Mouse (Mus musculus) heart, postnatal 10 days (tissue): ENCODE data around the gene Dhfr. TPM values are rescaled to one million over a fixed set of nuclear protein-coding genes. Genes with fewer than 3 reads are reported as not detected.

Source experiments
- DNase-seq, 2 experiments: peaks; one replicate each; pipeline ENCODE4 v3.0.0; 2021
- intact Hi-C: fragments of 180-260 bp; cut with DNase I; formaldehyde crosslinking; loops from one replicate; pipeline ENCODE4 v1.15.1; 2025
- total RNA-seq, 2 experiments: library from RNA; stranded (reverse); gene quantifications; 2 replicates each; pipeline ENCODE4 v1.2.3; 2021

The Dhfr gene
- 1 to 10 TPM; 2.9 to 3.4 TPM for total RNA-seq

DNA sequence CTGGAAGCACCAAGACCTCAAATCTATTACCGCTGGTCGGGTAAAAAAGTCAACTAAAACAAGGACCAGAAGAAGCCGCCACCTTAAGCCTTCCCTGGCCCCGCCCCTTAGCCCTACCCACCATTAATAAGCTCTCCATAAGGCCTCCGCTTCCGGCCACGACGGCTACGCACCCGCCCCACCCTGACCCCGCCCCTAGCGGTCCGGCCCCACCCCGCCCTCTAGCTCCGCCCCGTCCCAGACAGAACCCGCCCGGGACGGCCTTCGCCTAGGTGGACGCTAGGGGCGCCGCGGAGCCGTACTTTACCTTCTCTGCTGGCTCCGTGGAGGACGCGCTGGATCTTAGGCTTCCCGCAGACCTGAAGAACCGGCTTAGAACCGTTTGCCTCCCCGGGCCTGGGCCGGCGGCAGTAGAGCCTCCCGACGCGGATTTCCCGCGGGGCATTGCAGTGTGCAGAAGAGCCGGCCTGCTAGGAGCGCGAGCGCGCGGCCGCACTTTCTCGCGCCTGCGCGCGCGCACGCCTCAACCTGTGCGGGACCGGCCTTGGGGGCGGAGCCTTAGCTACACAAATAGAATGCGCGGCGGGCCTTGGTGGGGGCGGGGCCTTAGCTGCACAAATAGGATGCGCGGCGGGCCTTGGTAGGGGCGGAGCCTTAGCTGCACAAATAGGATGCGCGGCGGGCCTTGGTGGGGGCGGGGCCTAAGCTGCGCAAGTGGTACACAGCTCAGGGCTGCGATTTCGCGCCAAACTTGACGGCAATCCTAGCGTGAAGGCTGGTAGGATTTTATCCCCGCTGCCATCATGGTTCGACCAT lies at the start of gene Dhfr, which contains the start of gene Msh3:
Gene Dhfr (plus strand): TSS at position 271 of the 816 bp plus-strand sequence.
Gene Msh3 (minus strand): TSS at position 548 of the 816 bp plus-strand sequence.
- peak; percentile 98 for DNase-seq
- intact Hi-C loops, result loop anchor here (5.0 kb wide), 1 partner anchor 388 kb away; no protein-coding TSS in a partner anchor

- DNase-seq, result no peak
- intact Hi-C loops, result no loop called here
Measured at GRCm38 (mm10) chr13:92305680-92306079, 48.8 kb upstream of the Dhfr start, which contains the start of gene Gm20379. Gm20379 (plus strand) TSS chr13:92305980.

- no peak for DNase-seq
- intact Hi-C loops, result no loop called here
Measured at GRCm38 (mm10) chr13:92314613-92315012, 39.9 kb upstream of the Dhfr start.

- DNase-seq, result no peak
- intact Hi-C loops, result no loop called here
Measured at GRCm38 (mm10) chr13:92320770-92321169, 33.8 kb upstream of the Dhfr start.

- peak in 1 of 2 experiments; percentile 3 for DNase-seq
- intact Hi-C loops, result no loop called here
Measured at GRCm38 (mm10) chr13:92326030-92326429, 28.5 kb upstream of the Dhfr start.

DNA sequence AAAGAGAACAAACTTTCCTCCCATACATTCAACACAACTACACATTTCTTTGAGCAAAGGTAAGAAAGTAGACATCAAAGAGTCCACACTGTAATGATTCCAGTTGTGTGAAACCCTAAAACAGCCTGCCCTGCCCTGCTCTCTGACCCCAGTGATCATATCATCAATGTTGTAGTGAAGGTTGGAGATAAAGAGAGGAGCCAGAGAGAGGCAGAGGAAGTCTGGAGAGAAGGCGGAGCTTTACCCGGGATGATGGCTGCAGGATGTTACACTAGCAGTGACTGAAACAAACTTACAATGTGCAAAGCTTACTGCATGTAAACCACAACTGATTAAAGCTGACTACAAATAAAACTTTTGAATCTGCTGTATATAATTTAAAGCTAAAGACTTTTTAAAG lies 26.5 kb upstream of the Dhfr start:
- intact Hi-C loops, result no loop called here
- DNase-seq, result no peak

- intact Hi-C loops, result no loop called here
- DNase-seq, result no peak
Measured at GRCm38 (mm10) chr13:92330621-92331020, 23.9 kb upstream of the Dhfr start.

DNA sequence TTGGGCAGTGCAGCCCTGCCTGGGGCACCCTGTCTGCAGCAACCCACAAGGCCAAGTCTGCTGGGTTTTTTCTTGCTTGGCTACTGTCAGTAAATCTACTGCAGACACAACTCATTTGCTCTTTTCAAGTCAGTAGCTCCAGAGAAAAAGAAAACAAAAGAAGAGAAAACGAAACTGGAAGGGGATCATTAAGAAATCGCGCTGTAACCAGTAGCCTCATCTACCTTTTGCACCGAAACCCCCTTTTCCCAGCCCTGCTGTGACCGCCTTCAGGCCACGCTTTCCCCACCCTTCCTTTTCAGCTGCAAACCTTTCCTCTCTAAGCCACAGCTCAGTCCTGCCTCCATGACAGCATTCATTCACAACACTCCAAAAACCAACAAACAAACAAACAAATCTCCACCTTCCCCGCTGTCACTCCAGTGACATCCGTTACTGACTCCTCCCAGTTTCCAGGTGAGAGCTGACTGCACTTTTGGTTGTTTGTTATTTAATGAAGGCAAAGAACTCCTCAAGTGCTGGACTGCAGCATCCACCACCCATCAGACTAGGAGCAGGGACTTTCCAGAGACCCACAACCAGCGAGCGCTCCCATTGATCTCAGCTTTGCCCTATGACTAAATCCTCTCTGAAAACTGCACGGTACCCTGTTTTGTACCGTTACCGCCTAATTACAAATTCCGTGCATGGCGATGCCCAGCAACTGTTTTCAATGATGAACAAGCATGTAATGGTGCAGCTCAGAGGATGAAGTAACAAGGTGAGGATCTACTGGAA lies 22.2 kb upstream of the Dhfr start:
- intact Hi-C loops, result no loop called here
- DNase-seq, result no peak

GRCm38 (mm10) chr13:92336857-92337256 lies 17.7 kb upstream of the Dhfr start:
- DNase-seq, result no peak
- intact Hi-C loops, result loop anchor here (5.0 kb wide), 1 partner anchor 530 kb away; the partner anchor contains the start of gene Zcchc9

DNA sequence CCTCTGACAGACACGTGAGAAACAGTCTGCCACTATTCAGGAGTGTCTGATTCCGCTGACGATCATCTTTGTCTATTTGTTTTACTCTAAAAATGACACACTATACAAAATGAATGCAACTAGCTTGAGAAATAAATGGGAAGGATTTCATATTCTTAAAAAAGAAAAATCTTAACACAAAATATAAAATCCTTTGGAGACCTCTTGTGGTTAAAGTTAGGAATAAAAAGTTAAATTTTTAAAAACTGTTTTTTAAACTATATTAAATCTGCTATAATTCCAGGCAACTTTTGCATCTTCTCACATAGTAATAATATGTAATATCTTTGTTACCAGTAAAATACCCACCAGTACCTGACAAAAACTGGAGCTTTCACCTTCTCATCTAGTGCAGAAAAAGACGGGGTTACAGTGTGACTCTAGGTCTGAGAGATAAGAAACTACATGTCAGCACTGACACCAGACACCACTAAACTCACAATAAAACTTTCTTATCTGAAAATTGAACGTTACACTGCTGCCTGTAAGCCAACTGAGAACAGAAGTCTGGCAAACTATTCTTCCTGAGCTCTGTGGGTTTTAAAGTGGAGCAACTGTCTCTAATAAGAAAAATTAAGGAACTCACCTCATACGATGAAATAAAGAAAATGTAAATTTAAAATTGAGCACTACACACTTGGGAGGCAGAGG lies 16.6 kb upstream of the Dhfr start:
- no peak for DNase-seq
- intact Hi-C loops, result loop anchor here (2.0 to 5.0 kb wide), 2 partner anchors 429 to 531 kb away; partner anchors contain the start of gene Zcchc9

DNA sequence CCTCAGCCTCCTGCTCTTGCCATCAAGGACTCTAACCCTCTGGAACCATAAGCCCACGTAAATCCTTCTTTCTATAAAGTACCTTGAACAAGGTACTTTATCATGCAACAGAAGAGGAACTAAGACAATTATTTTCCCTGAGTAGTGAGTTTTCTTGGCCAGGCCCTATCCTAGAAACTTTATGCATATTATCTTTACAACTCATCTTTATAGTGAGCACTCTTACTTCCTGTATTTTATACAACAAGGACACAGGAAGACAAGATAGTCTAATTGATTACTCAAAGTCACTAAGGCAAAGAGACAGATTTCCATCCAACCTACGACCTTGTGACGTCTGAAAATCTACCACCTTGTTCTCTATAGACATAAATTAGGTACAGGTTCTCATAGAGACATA lies 14.7 kb upstream of the Dhfr start:
- intact Hi-C loops, result loop anchor here (2.0 to 5.0 kb wide), 2 partner anchors 431 to 532 kb away; partner anchors contain the start of gene Zcchc9
- no peak for DNase-seq

- intact Hi-C loops, result no loop called here
- DNase-seq, result no peak
Measured at GRCm38 (mm10) chr13:92344033-92344432, 10.5 kb upstream of the Dhfr start.

DNA sequence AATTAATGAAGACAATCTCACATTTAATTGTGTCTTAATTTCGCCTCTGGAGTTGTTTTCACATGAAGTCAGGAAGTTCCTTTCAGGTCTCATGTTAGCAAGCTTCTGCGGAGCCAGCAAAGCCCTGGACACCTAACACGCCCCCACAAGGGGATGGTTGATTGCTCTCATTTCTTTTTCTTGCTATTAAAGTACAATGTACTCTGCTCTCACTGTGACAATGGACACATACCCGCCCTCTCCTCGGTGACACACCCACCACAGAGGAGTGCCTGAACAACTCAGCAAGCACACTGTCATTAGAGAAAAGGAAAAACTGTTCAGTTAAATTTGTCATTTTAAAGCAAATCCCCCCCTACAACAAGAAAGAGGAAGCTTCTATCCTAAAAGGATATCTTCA lies 8.2 kb upstream of the Dhfr start:
- intact Hi-C loops, result no loop called here
- DNase-seq, result no peak

DNA sequence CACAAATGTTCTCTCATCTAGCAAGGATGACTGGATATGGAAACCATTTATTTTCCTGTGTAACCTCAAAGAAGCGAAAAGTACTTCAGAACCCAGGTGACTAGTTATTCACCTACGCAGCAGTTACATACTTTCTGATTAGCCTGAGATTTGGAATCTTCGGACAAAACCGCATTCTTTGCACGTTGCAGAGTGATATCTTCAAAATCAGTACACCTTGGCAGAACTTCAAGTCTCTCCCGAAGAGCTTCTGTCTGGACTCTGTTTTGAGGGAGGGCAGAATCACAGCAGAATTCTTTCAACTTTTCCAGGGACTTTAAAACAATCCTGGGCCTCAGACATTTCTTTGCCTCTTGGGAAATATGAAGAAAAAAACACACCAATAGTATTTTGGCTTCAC lies 3.4 kb upstream of the Dhfr start:
- DNase-seq, result no peak

DNA sequence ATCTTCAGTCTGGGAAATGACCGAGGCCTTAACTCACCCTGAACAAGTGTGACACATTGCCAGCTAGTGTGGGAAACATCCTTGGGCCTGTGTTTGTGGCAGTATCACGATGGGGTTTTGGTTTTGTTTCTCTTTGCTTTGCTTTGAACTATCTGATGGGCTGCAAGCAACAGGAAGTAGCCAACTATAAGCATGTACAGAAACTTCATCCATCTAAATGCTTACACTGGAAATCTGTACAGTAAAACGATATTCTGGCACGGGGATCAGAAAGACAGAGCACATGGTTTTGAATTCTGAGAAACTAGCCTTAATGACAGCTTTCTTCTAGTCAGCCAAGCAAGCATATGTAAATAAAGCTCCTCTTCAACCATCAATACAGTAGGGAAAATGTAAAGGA lies 570 bp upstream of the Dhfr start:
- intact Hi-C loops, result no loop called here
- DNase-seq, result peak in 1 of 2 experiments; percentile 12

More for the DNA sequence above, 3.4 kb upstream of the Dhfr start:
- intact Hi-C loops, result no loop called here

DNA sequence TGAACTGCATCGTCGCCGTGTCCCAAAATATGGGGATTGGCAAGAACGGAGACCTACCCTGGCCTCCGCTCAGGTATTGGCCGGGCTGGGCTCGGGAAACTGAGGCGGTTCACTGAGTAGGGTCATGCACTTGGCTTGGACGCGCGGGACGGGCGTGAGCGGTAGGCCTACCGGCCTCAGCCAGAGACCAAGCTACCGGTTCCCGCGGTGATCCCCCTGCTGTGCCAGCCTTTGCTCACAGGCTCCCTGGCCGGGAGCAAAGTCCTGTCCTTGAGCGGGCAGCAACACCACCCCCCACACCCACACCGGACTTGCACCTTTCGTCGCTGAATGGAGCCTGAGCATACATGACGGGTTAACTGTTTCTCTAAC lies 732 bp downstream of the Dhfr start:
- intact Hi-C loops, result loop anchor here (5.0 kb wide), 1 partner anchor 387 kb away; no protein-coding TSS in a partner anchor
- no peak for DNase-seq

DNA sequence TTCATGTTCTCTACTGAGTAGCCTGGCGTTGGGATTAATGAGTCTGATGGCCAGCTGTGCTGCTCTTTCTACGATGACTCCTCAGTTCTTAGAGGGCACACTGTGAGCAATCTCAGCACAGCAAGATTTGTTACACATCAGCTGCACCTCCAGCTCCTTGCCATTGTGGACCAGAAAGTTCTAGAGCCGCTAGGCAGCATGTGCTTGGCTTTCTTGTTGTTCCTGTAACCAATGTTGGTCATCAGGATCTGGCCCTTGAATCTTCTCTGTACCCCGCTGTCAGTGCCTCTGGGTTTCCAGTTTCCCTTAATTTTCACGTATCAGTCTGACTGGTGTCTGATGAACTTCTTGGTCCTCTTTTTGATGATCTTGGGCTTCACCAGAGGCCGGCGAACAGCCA lies 1.9 kb downstream of the Dhfr start:
- intact Hi-C loops, result loop anchor here (5.0 kb wide), 1 partner anchor 386 kb away; no protein-coding TSS in a partner anchor

GRCm38 (mm10) chr13:92357644-92358043 lies 3.1 kb downstream of the Dhfr start:
- intact Hi-C loops, result loop anchor here (2.0 to 5.0 kb wide), 2 partner anchors 125 to 385 kb away; no protein-coding TSS in a partner anchor
- DNase-seq, result no peak

More for the DNA sequence above, 1.9 kb downstream of the Dhfr start:
- DNase-seq, result no peak

DNA sequence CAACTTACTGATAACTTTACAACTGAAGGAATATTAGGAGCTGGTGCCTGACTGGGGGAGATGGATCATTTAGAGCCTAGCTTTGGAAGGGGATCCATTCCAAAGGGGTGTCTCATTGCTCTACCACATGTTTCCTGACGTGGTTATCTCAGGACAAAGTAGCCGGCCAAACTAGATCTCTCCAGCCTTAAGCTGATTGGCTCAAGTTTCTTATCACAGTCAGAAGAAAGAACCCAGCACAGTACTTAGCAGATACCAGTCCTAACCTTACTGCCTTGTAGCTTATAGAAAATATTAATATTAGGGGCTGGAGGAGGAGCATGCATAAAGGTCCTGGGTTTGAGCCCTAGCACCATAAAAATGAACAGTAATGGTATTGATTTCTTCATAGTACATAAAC lies 7.1 kb downstream of the Dhfr start:
- DNase-seq, result no peak
- intact Hi-C loops, result no loop called here

DNA sequence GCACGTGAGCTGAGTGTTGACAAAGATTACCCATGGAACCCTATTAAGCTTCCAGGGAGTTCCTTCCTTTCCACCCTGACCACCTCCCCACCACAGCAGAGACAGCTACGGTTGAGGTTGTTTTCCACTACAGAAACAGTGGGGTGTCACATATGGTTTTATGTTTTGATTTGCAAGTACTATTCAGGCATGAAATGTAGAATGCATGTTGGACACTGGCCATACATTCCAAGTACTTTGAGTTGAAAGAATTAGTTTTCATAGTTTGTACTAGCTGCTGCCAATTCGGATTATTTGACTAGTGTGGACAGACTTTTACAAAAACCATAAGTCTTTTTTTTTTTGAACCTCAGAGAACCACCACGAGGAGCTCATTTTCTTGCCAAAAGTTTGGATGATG lies 10.8 kb downstream of the Dhfr start:
- intact Hi-C loops, result no loop called here
- no peak for DNase-seq

GRCm38 (mm10) chr13:92370811-92371210 lies 16.3 kb downstream of the Dhfr start:
- no peak for DNase-seq
- intact Hi-C loops, result no loop called here
